Mouse (Mus musculus) thymus, postnatal 10 days (tissue): ENCODE data around the gene Ppp1r12a.

Experiments
- DNase-seq, 2 experiments: peaks; one replicate each; pipeline ENCODE4 v3.0.0; 2021; ENCODE audit warnings: low spot score in 2 of 2

Gene Ppp1r12a

GRCm38 (mm10) chr10:108161261-108162256 lies at the start of gene Ppp1r12a:
Ppp1r12a (plus strand) TSS chr10:108162193.
- DNase-seq = peak; percentile 85 to 90

GRCm38 (mm10) chr10:108113361-108114237 lies 48.4 kb upstream of the Ppp1r12a start:
- no peak for DNase-seq

GRCm38 (mm10) chr10:108118200-108119163 lies 43.5 kb upstream of the Ppp1r12a start:
- no peak for DNase-seq

GRCm38 (mm10) chr10:108119416-108119815 lies 42.6 kb upstream of the Ppp1r12a start:
- DNase-seq = no peak

GRCm38 (mm10) chr10:108124934-108125599 lies 36.9 kb upstream of the Ppp1r12a start:
- no peak for DNase-seq

- DNase-seq = no peak
Observed at GRCm38 (mm10) chr10:108129167-108129566, 32.8 kb upstream of the Ppp1r12a start.

GRCm38 (mm10) chr10:108131858-108132257 lies 30.1 kb upstream of the Ppp1r12a start:
- no peak for DNase-seq

- DNase-seq = no peak
Observed at GRCm38 (mm10) chr10:108133253-108133652, 28.7 kb upstream of the Ppp1r12a start.

- no peak for DNase-seq
Observed at GRCm38 (mm10) chr10:108133745-108134144, 28.2 kb upstream of the Ppp1r12a start.

- no peak for DNase-seq
Observed at GRCm38 (mm10) chr10:108138347-108138746, 23.6 kb upstream of the Ppp1r12a start.

- DNase-seq = no peak
Observed at GRCm38 (mm10) chr10:108139788-108140187, 22.2 kb upstream of the Ppp1r12a start.

GRCm38 (mm10) chr10:108140742-108141141 lies 21.3 kb upstream of the Ppp1r12a start:
- DNase-seq = no peak

- DNase-seq = no peak
Observed at GRCm38 (mm10) chr10:108143991-108144525, 17.9 kb upstream of the Ppp1r12a start.

GRCm38 (mm10) chr10:108145701-108146100 lies 16.3 kb upstream of the Ppp1r12a start:
- no peak for DNase-seq

GRCm38 (mm10) chr10:108147031-108147430 lies 15.0 kb upstream of the Ppp1r12a start:
- no peak for DNase-seq

- DNase-seq = no peak
Observed at GRCm38 (mm10) chr10:108153301-108153700, 8.7 kb upstream of the Ppp1r12a start.

- DNase-seq = no peak
Observed at GRCm38 (mm10) chr10:108155042-108155686, 6.8 kb upstream of the Ppp1r12a start.

GRCm38 (mm10) chr10:108155687-108156067 lies 6.3 kb upstream of the Ppp1r12a start:
- DNase-seq = no peak

- no peak for DNase-seq
Observed at GRCm38 (mm10) chr10:108156128-108156527, 5.9 kb upstream of the Ppp1r12a start.

GRCm38 (mm10) chr10:108159002-108159401 lies 3.0 kb upstream of the Ppp1r12a start:
- DNase-seq = no peak
